Mouse (Mus musculus) stomach, embryonic 16.5 days (tissue): ENCODE data around the gene AI182371. TPM values are rescaled to one million over a fixed set of nuclear protein-coding genes. Genes with fewer than 3 reads are reported as not detected.
A peak's percentile ranks its signal among the peaks of the same experiment; 100 is the strongest.

Experiments
- ATAC-seq: fragments of 200-750 bp; cut with Nextera tagmentation; 2 replicates; pipeline ENCODE4 v1.8.0; 2017; ENCODE audit warnings: moderate number of reproducible peaks, moderate TSS enrichment; ENCODE audit not compliant: insufficient read depth, low FRiP score
- H3K27ac ChIP-seq: fragments of 300-500 bp; sonication (generic); 2 replicates; pipeline ENCODE4 v1.5.1; 2014; ENCODE audit warnings: low read length
- H3K27me3 ChIP-seq: fragments of 300-500 bp; sonication (generic); 2 replicates; pipeline ENCODE4 v1.6.1; 2014; ENCODE audit warnings: low read length, control low read depth, mixed read lengths; ENCODE audit not compliant: control insufficient read depth, insufficient read depth
- H3K36me3 ChIP-seq: fragments of 300-500 bp; sonication (generic); 2 replicates; pipeline ENCODE4 v1.6.1; 2014; ENCODE audit warnings: low read length; ENCODE audit not compliant: control insufficient read depth, insufficient read depth
- H3K4me1 ChIP-seq: fragments of 300-500 bp; sonication (generic); 2 replicates; pipeline ENCODE4 v1.6.1; 2014; ENCODE audit warnings: low read length, control low read depth, mixed read lengths; ENCODE audit not compliant: control insufficient read depth, insufficient read depth
- H3K4me2 ChIP-seq: fragments of 300-500 bp; sonication (generic); 2 replicates; pipeline ENCODE4 v1.6.1; 2014; ENCODE audit warnings: low read depth, low read length, mixed read lengths
- H3K4me3 ChIP-seq: fragments of 300-500 bp; sonication (generic); replicated peaks from 2 replicates; pipeline ENCODE4 v1.5.1; 2014; ENCODE audit warnings: mild to moderate bottlenecking, low read length
- H3K9ac ChIP-seq: fragments of 300-500 bp; sonication (generic); 2 replicates; pipeline ENCODE4 v1.6.1; 2014; ENCODE audit warnings: low read length
- H3K9me3 ChIP-seq: fragments of 300-500 bp; sonication (generic); replicated peaks from 2 replicates; pipeline ENCODE4 v1.6.1; 2016; ENCODE audit warnings: low read length, control low read depth; ENCODE audit not compliant: control insufficient read depth
- WGBS: fragments of 180-500 bp; shearing (Covaris S2); extraction: QIAGEN DNeasy Blood & Tissue Kit; methylation state at CpG from one replicate; pipeline ENCODE4 v1.1.7; 2014; 5-methylcytosine and 5-hydroxymethylcytosine counted together
- polyA plus RNA-seq: library from polyadenylated mRNA; unstranded; fragments of >200 nt; fragmentation: Nextera tagmentation; extraction: Ambion mirVana; gene quantifications from 2 replicates; pipeline ENCODE4 v1.2.1, GENCODE M21; 2015

The AI182371 gene
- polyA plus RNA-seq, 1 experiment from 2014 or later = 2.5 TPM

- Histone ChIP-seq H3K27me3 (no peaks in the 10 kb centered on the region), H3K9ac (no peak overlapping the region), H3K27ac (no peak overlapping the region), H3K36me3 (0 out of 2 replicates have a peak, but pooled peaks cover 3% of the 10 kb centered on the region), H3K4me2 (peak overlapping the region; percentile 82; the same call in 1 of the 2 replicates), H3K4me1 (no peaks in the 10 kb centered on the region), H3K4me3 (no peak overlapping the region), H3K9me3 (no peaks in the 10 kb centered on the region)
- WGBS = 76% methylated on average over 2 of the region's 2 CpGs
- ATAC-seq = no peak
These were observed 9.2 kb upstream of the AI182371 start for GRCm38 (mm10) chr2:35110521-35110920.

- no peaks in the 10 kb centered on the region for H3K4me1 ChIP-seq
- 0 out of 2 replicates have a peak, but pooled peaks cover 3% of the 10 kb centered on the region for H3K36me3 ChIP-seq
- H3K4me2 ChIP-seq = peak overlapping the region; percentile 82
- H3K4me3 ChIP-seq = peak overlapping the region; percentile 94
- H3K9ac ChIP-seq = peak overlapping the region; percentile 93
- ATAC-seq = no peak
- peak overlapping the region; percentile 90 for H3K27ac ChIP-seq
- no peaks in the 10 kb centered on the region for H3K27me3 ChIP-seq
- WGBS = 2% methylated on average over 13 of the region's 13 CpGs
- no peaks in the 10 kb centered on the region for H3K9me3 ChIP-seq
These were observed 8.6 kb upstream of the AI182371 start for GRCm38 (mm10) chr2:35109924-35110304.

GRCm38 (mm10) chr2:35109141-35109923 is 8.0 kb upstream of the AI182371 start, which contains the start of gene Cntrl:
TSS of gene Cntrl (plus strand) at chr2:35109492.
- Histone ChIP-seq H3K27ac (peak within 1 kb of the TSS; percentile 90), H3K9ac (peak within 1 kb of the TSS; percentile 93), H3K27me3 (no peaks in the 10 kb centered on the region), H3K4me1 (no peaks in the 10 kb centered on the region), H3K36me3 (0 out of 2 replicates have a peak, but pooled peaks cover 3% of the 10 kb centered on the region), H3K9me3 (no peaks in the 10 kb centered on the region), H3K4me2 (peak within 1 kb of the TSS; percentile 82), H3K4me3 (peak within 1 kb of the TSS; percentile 94)
- ATAC-seq = peak; percentile 96
- WGBS = under 1% methylated on average over 60 of the region's 62 CpGs

GRCm38 (mm10) chr2:35108712-35109111 is 7.4 kb upstream of the AI182371 start:
- H3K27ac ChIP-seq = peak overlapping the region; percentile 90
- 28% methylated on average over 3 of the region's 3 CpGs for WGBS
- H3K4me1 ChIP-seq = no peaks in the 10 kb centered on the region
- peak overlapping the region; percentile 93 for H3K9ac ChIP-seq
- H3K4me3 ChIP-seq = peak overlapping the region; percentile 94
- H3K4me2 ChIP-seq = peak overlapping the region; percentile 82
- no peaks in the 10 kb centered on the region for H3K9me3 ChIP-seq
- ATAC-seq = peak; percentile 41
- 0 out of 2 replicates have a peak, but pooled peaks cover 3% of the 10 kb centered on the region for H3K36me3 ChIP-seq
- H3K27me3 ChIP-seq = no peaks in the 10 kb centered on the region

- Histone ChIP-seq H3K9me3 (no peaks in the 10 kb centered on the region), H3K36me3 (no peaks in the 10 kb centered on the region), H3K27ac (no peak overlapping the region), H3K4me3 (no peak overlapping the region), H3K27me3 (no peaks in the 10 kb centered on the region), H3K4me1 (no peaks in the 10 kb centered on the region), H3K4me2 (no peak overlapping the region; the same call in 1 of the 2 replicates), H3K9ac (no peak overlapping the region)
- ATAC-seq = no peak
- WGBS = 48% methylated on average over 5 of the region's 5 CpGs
These were observed 6.8 kb upstream of the AI182371 start for GRCm38 (mm10) chr2:35107984-35108635.

GRCm38 (mm10) chr2:35104843-35105242 is 3.5 kb upstream of the AI182371 start:
- Histone ChIP-seq H3K27ac (no peak overlapping the region), H3K36me3 (no peaks in the 10 kb centered on the region), H3K9me3 (no peaks in the 10 kb centered on the region), H3K4me1 (no peaks in the 10 kb centered on the region), H3K4me2 (no peak overlapping the region), H3K27me3 (no peaks in the 10 kb centered on the region), H3K4me3 (no peak overlapping the region), H3K9ac (no peak overlapping the region)
- 55% methylated on average over 3 of the region's 3 CpGs for WGBS
- ATAC-seq = no peak

GRCm38 (mm10) chr2:35103558-35103957 is 2.2 kb upstream of the AI182371 start:
- Histone ChIP-seq H3K4me3 (no peak overlapping the region), H3K4me2 (no peak overlapping the region), H3K4me1 (no peaks in the 10 kb centered on the region), H3K27me3 (no peaks in the 10 kb centered on the region), H3K9me3 (no peaks in the 10 kb centered on the region), H3K9ac (no peak overlapping the region), H3K27ac (no peak overlapping the region), H3K36me3 (no peaks in the 10 kb centered on the region)
- no peak for ATAC-seq
- WGBS = 69% methylated on average over 5 of the region's 5 CpGs

- Histone ChIP-seq H3K9ac (no peak overlapping the region), H3K27ac (no peak overlapping the region), H3K4me1 (no peaks in the 10 kb centered on the region), H3K36me3 (no peaks in the 10 kb centered on the region), H3K27me3 (no peaks in the 10 kb centered on the region), H3K4me3 (no peak overlapping the region), H3K4me2 (no peak overlapping the region), H3K9me3 (no peaks in the 10 kb centered on the region)
- no peak for ATAC-seq
These were observed 1.4 kb upstream of the AI182371 start for GRCm38 (mm10) chr2:35102777-35103176.

- ATAC-seq = no peak
- no peaks in the 10 kb centered on the region for H3K36me3 ChIP-seq
- no peak overlapping the region for H3K9ac ChIP-seq
- no peak overlapping the region for H3K27ac ChIP-seq
- no peak overlapping the region for H3K4me2 ChIP-seq
- H3K4me1 ChIP-seq = no peaks in the 10 kb centered on the region
- 59% methylated on average over 6 of the region's 6 CpGs for WGBS
- no peaks in the 10 kb centered on the region for H3K27me3 ChIP-seq
- no peaks in the 10 kb centered on the region for H3K9me3 ChIP-seq
- no peak overlapping the region for H3K4me3 ChIP-seq
These were observed 814 bp downstream of the AI182371 start for GRCm38 (mm10) chr2:35100529-35100928.
